Mouse (Mus musculus) small intestine, adult 2 months (tissue): ENCODE results near the gene Qpct. TPM values are rescaled to one million over a fixed set of nuclear protein-coding genes. Genes with fewer than 3 reads are reported as not detected.
"Not testable (repeated sequence)": the region's sequence is repeated elsewhere in the genome, so short reads cannot be mapped to it uniquely, and the experiment has no call there.

Source experiments
- H3K27ac ChIP-seq: fragments of 200-500 bp; 2 replicates; pipeline ENCODE4 v1.5.1; 2012; ENCODE audit warnings: low read depth, low read length, control low read depth, inconsistent platforms; ENCODE audit not compliant: insufficient read depth
- H3K27me3 ChIP-seq: fragments of 200-500 bp; 2 replicates; pipeline ENCODE4 v1.6.1; 2012; ENCODE audit warnings: mild to moderate bottlenecking, moderate library complexity, low read length, inconsistent platforms; ENCODE audit not compliant: control insufficient read depth, insufficient read depth
- H3K36me3 ChIP-seq: fragments of 200-500 bp; 2 replicates; pipeline ENCODE4 v1.6.1; 2012; ENCODE audit warnings: mild to moderate bottlenecking, low read length, control low read depth, inconsistent platforms; ENCODE audit not compliant: control insufficient read depth, insufficient read depth
- H3K4me1 ChIP-seq: fragments of 200-500 bp; 2 replicates; pipeline ENCODE4 v1.6.1; 2012; ENCODE audit warnings: low read length, inconsistent platforms, mixed read lengths; ENCODE audit not compliant: control insufficient read depth, insufficient read depth, insufficient read length
- H3K4me3 ChIP-seq: fragments of 200-500 bp; 2 replicates; pipeline ENCODE4 v1.5.1; 2012; ENCODE audit warnings: low read depth, mild to moderate bottlenecking, control low read depth, inconsistent platforms, low read length, moderate library complexity
- CTCF ChIP-seq: fragments of 200-500 bp; IDR thresholded peaks from 2 replicates; pipeline ENCODE4 v1.5.1; 2012; ENCODE audit warnings: low read depth, mild to moderate bottlenecking, control low read depth, inconsistent platforms, low read length, moderate library complexity, mixed read lengths; ENCODE audit not compliant: insufficient replicate concordance, insufficient read length; ENCODE audit errors: extremely low read depth
- POLR2A ChIP-seq: fragments of 200-500 bp; IDR thresholded peaks from 2 replicates; pipeline ENCODE4 v1.6.1; 2012; ENCODE audit warnings: low read depth, mild to moderate bottlenecking, control low read depth, inconsistent platforms, low read length, moderate library complexity
- WGBS: fragments of 180-500 bp; shearing (Covaris S2); methylation state at CpG from one replicate; pipeline ENCODE4 v1.1.7; 2018; 5-methylcytosine and 5-hydroxymethylcytosine counted together
- polyA plus RNA-seq: library from polyadenylated mRNA; depleted of rRNA; stranded (reverse); fragments of >200 nt; gene quantifications from 2 replicates; pipeline ENCODE4 v1.2.3, GENCODE M21; 2012

Gene Qpct
- polyA plus RNA-seq, 1 experiment: 1.8 TPM

- no peak for TF ChIP-seq CTCF
- TF ChIP-seq POLR2A: no peak
- H3K4me3 ChIP-seq: no peak overlapping the region
- H3K27me3 ChIP-seq: no peaks in the 10 kb centered on the region
- WGBS: 63% methylated on average over 5 of the region's 5 CpGs
- H3K4me1 ChIP-seq: no peaks in the 10 kb centered on the region
- H3K36me3 ChIP-seq: no peaks in the 10 kb centered on the region
- H3K27ac ChIP-seq: no peak overlapping the region
Measured at GRCm38 (mm10) chr17:79093286-79093975, 41.7 kb downstream of the Qpct start.

DNA sequence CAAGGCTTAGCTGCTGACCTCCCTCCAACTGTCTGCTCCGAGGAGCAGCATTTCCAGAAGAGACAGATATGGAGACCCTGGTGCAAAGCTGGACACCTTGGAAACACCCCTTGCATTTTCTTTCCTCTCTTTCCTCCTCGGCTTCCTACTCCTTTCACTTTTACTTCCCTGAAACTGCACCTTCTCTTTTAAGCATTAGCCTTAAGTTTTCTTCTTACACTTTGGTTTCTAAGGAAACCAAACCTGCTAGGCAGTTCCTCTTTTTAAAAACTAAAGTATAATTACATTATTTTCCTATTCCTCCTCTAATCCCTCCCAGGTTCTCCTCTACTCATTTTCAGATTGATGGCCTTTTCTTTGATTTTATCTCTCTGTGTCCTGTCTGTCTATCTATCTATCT, 43.9 kb downstream of the Qpct start:
- 63% methylated on average over 2 of the region's 2 CpGs for WGBS
- Histone ChIP-seq H3K27me3 (no peaks in the 10 kb centered on the region), H3K27ac (no peak overlapping the region), H3K4me1 (no peaks in the 10 kb centered on the region), H3K36me3 (no peaks in the 10 kb centered on the region), H3K4me3 (no peak overlapping the region)
- TF ChIP-seq POLR2A: no peak
- no peak for TF ChIP-seq CTCF

DNA sequence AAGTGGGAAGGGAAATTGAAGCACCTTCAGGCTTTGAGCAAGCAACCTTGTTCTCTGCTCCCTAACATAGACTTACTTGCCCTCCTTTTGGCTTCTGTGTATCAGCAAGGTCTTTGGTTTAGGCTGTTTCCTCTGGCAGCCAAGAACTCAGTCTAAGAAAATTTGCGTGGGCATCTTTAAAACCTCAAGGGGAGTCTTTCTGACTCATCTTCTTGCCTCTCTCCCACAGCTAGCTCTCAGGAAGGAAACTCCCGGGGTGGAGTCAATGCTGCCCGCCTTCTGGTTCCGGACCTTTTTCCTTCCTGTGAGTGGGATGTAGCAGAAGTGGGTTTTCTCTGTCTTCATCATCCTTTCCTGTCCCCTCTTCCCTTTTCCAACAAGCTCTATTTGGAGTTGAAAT, 48.2 kb downstream of the Qpct start:
- TF ChIP-seq CTCF (no peak), POLR2A (no peak)
- Histone ChIP-seq H3K4me1 (no peaks in the 10 kb centered on the region), H3K4me3 (no peak overlapping the region), H3K27me3 (no peaks in the 10 kb centered on the region), H3K27ac (no peak overlapping the region), H3K36me3 (no peaks in the 10 kb centered on the region)
- 77% methylated on average over 4 of the region's 4 CpGs for WGBS

DNA sequence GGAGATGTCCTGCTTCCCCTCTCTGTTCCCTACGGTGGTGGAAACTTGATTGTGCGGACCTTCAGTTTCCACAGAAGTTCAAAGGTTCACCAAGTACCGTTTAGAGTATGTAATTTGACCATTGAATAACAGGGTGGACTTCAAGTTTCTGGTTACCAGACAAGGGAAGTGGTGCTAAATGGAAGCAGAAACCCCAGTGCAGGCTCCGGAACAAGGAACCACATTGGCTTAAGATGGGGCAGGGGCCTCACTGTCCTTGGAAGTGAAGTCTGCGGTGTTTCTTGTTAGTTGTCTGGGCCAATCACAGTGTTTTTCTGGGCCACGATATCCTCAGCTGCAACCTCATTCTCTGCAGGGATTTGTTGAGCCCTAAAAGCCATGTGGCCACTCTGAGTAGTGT, 56.5 kb downstream of the Qpct start:
- WGBS: 80% methylated on average over 6 of the region's 6 CpGs
- no peak overlapping the region for H3K4me3 ChIP-seq
- no peak for TF ChIP-seq POLR2A
- TF ChIP-seq CTCF: no peak
- no peaks in the 10 kb centered on the region for H3K4me1 ChIP-seq
- no peaks in the 10 kb centered on the region for H3K36me3 ChIP-seq
- no peaks in the 10 kb centered on the region for H3K27me3 ChIP-seq
- no peak overlapping the region for H3K27ac ChIP-seq

- H3K4me1 ChIP-seq: no peaks in the 10 kb centered on the region
- WGBS: 74% methylated on average over 9 of the region's 9 CpGs
- no peak for TF ChIP-seq POLR2A
- TF ChIP-seq CTCF: no peak
- H3K36me3 ChIP-seq: no peaks in the 10 kb centered on the region
- H3K27ac ChIP-seq: no peak overlapping the region
- H3K4me3 ChIP-seq: no peak overlapping the region
- no peaks in the 10 kb centered on the region for H3K27me3 ChIP-seq
Measured at GRCm38 (mm10) chr17:79109576-79109975, 57.9 kb downstream of the Qpct start.

- H3K4me1 ChIP-seq: no peaks in the 10 kb centered on the region
- no peak overlapping the region for H3K27ac ChIP-seq
- no peaks in the 10 kb centered on the region for H3K27me3 ChIP-seq
- TF ChIP-seq POLR2A (no peak), CTCF (peak; percentile 58; the same call in 1 of the 2 replicates)
- H3K4me3 ChIP-seq: no peak overlapping the region
- WGBS: 15% methylated on average over 5 of the region's 5 CpGs
- H3K36me3 ChIP-seq: no peaks in the 10 kb centered on the region
Measured at GRCm38 (mm10) chr17:79110936-79111348, 59.2 kb downstream of the Qpct start.

- H3K27me3 ChIP-seq, H3K36me3 ChIP-seq, H3K4me1 ChIP-seq, H3K4me3 ChIP-seq, H3K27ac ChIP-seq: not testable (repeated sequence)
- WGBS: 28% methylated on average over 9 of the region's 9 CpGs
Measured at GRCm38 (mm10) chr17:79115248-79115647, 63.5 kb downstream of the Qpct start.

DNA sequence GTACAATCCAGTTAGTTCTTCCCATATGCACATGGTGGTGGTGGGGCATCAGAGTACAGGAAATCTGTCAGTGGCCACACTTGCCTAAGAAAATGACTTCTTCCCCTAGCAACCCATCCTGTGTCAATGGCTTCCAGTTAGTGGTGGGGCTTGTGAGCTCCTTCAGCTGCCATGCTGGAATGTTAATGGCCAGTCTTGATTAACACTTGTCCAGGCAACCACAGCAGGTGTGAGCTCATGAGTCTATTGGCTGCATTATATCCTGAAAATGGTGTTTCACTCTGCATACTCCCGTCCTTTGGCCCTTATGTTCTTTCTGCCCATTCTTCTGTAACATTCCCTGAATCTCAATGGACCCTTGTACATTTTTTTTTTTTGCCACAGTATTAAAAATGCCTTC, 67.4 kb downstream of the Qpct start:
- Histone ChIP-seq H3K4me1 (no peaks in the 10 kb centered on the region), H3K27ac (no peak overlapping the region), H3K27me3 (no peaks in the 10 kb centered on the region), H3K4me3 (no peak overlapping the region), H3K36me3 (no peaks in the 10 kb centered on the region)
- WGBS: 76% methylated on average over 1 of the region's 1 CpGs
- TF ChIP-seq CTCF (no peak), POLR2A (no peak)
